Mouse (Mus musculus): ENCODE data around the gene Slc25a30. TPM values are rescaled to one million over a fixed set of nuclear protein-coding genes. Genes with fewer than 3 reads are reported as not detected.
A peak's percentile ranks its signal among the peaks of the same experiment; 100 is the strongest.

The Slc25a30 gene
- polyA plus RNA-seq, 1 experiment: 6.0 TPM

GRCm38 (mm10) chr14:75793110-75793509 is 6.3 kb upstream of the Slc25a30 start:
- no peak for DNase-seq (ENCODE audit: low read depth in 1 of 2, low spot score in 2 of 2)
- no peaks in the 10 kb centered on the region for H3K36me3 ChIP-seq (ENCODE audit: control insufficient read depth, insufficient read depth, low read length)
- no peaks in the 10 kb centered on the region for H3K27me3 ChIP-seq (ENCODE audit: control insufficient read depth, insufficient read depth, low read length)
- TF ChIP-seq CTCF (IDR thresholded peaks at IDR 0.05; ENCODE audit: extremely low read depth, insufficient read depth, insufficient read length, insufficient replicate concordance): no peak
- no peak for TF ChIP-seq POLR2A (IDR thresholded peaks at IDR 0.05; ENCODE audit: low read depth, low read length)
- H3K4me1 ChIP-seq (ENCODE audit: control insufficient read depth, insufficient read depth, insufficient read length): no peaks in the 10 kb centered on the region
- no peak overlapping the region for H3K27ac ChIP-seq (ENCODE audit: insufficient read depth, low read length)
- WGBS: 94% methylated on average over 4 of the region's 4 CpGs
- no peak overlapping the region for H3K4me3 ChIP-seq (ENCODE audit: extremely low read depth, insufficient read depth, insufficient read length)

GRCm38 (mm10) chr14:75791372-75791771 is 4.5 kb upstream of the Slc25a30 start:
- H3K27me3 ChIP-seq (ENCODE audit: control insufficient read depth, insufficient read depth, low read length): no peaks in the 10 kb centered on the region
- no peaks in the 10 kb centered on the region for H3K4me1 ChIP-seq (ENCODE audit: control insufficient read depth, insufficient read depth, insufficient read length)
- WGBS: 86% methylated on average over 3 of the region's 3 CpGs
- H3K27ac ChIP-seq (ENCODE audit: insufficient read depth, low read length): no peak overlapping the region
- no peaks in the 10 kb centered on the region for H3K36me3 ChIP-seq (ENCODE audit: control insufficient read depth, insufficient read depth, low read length)
- H3K4me3 ChIP-seq (ENCODE audit: extremely low read depth, insufficient read depth, insufficient read length): no peak overlapping the region
- TF ChIP-seq POLR2A (IDR thresholded peaks at IDR 0.05; ENCODE audit: low read depth, low read length): no peak
- no peak for TF ChIP-seq CTCF (IDR thresholded peaks at IDR 0.05; ENCODE audit: extremely low read depth, insufficient read depth, insufficient read length, insufficient replicate concordance)
- no peak for DNase-seq (ENCODE audit: low read depth in 1 of 2, low spot score in 2 of 2)

GRCm38 (mm10) chr14:75790411-75790996 is 3.7 kb upstream of the Slc25a30 start:
- 54% methylated on average over 3 of the region's 3 CpGs for WGBS
- Histone ChIP-seq H3K27ac (ENCODE audit: insufficient read depth, low read length) (no peak overlapping the region), H3K4me3 (ENCODE audit: extremely low read depth, insufficient read depth, insufficient read length) (no peak overlapping the region), H3K4me1 (ENCODE audit: control insufficient read depth, insufficient read depth, insufficient read length) (no peaks in the 10 kb centered on the region), H3K36me3 (ENCODE audit: control insufficient read depth, insufficient read depth, low read length) (no peaks in the 10 kb centered on the region), H3K27me3 (ENCODE audit: control insufficient read depth, insufficient read depth, low read length) (no peaks in the 10 kb centered on the region)
- DNase-seq (ENCODE audit: low read depth in 1 of 2, low spot score in 2 of 2): no peak
- no peak for TF ChIP-seq POLR2A (IDR thresholded peaks at IDR 0.05; ENCODE audit: low read depth, low read length)
- no peak for TF ChIP-seq CTCF (IDR thresholded peaks at IDR 0.05; ENCODE audit: extremely low read depth, insufficient read depth, insufficient read length, insufficient replicate concordance)

- no peak overlapping the region for H3K4me3 ChIP-seq (ENCODE audit: extremely low read depth, insufficient read depth, insufficient read length)
- H3K36me3 ChIP-seq (ENCODE audit: control insufficient read depth, insufficient read depth, low read length): no peaks in the 10 kb centered on the region
- no peak for DNase-seq (ENCODE audit: low read depth in 1 of 2, low spot score in 2 of 2)
- H3K27me3 ChIP-seq (ENCODE audit: control insufficient read depth, insufficient read depth, low read length): no peaks in the 10 kb centered on the region
- no peaks in the 10 kb centered on the region for H3K4me1 ChIP-seq (ENCODE audit: control insufficient read depth, insufficient read depth, insufficient read length)
- TF ChIP-seq POLR2A (IDR thresholded peaks at IDR 0.05; ENCODE audit: low read depth, low read length): no peak
- no peak for TF ChIP-seq CTCF (IDR thresholded peaks at IDR 0.05; ENCODE audit: extremely low read depth, insufficient read depth, insufficient read length, insufficient replicate concordance)
- no peak overlapping the region for H3K27ac ChIP-seq (ENCODE audit: insufficient read depth, low read length)
- whole genome bisulfite sequencing: 85% methylated on average over 6 of the region's 6 CpGs
Observed at GRCm38 (mm10) chr14:75789291-75789690, 2.5 kb upstream of the Slc25a30 start.

- DNase-seq (ENCODE audit: low read depth in 1 of 2, low spot score in 2 of 2): no peak
- Histone ChIP-seq H3K36me3 (ENCODE audit: control insufficient read depth, insufficient read depth, low read length) (no peaks in the 10 kb centered on the region), H3K27me3 (ENCODE audit: control insufficient read depth, insufficient read depth, low read length) (no peaks in the 10 kb centered on the region), H3K4me3 (ENCODE audit: extremely low read depth, insufficient read depth, insufficient read length) (no peak overlapping the region), H3K4me1 (ENCODE audit: control insufficient read depth, insufficient read depth, insufficient read length) (no peaks in the 10 kb centered on the region), H3K27ac (ENCODE audit: insufficient read depth, low read length) (no peak overlapping the region)
- TF ChIP-seq POLR2A (IDR thresholded peaks at IDR 0.05; ENCODE audit: low read depth, low read length) (no peak), CTCF (IDR thresholded peaks at IDR 0.05; ENCODE audit: extremely low read depth, insufficient read depth, insufficient read length, insufficient replicate concordance) (no peak)
- WGBS: 30% methylated on average over 7 of the region's 7 CpGs
Observed at GRCm38 (mm10) chr14:75787794-75788175, 948 bp upstream of the Slc25a30 start.

- no peak for TF ChIP-seq POLR2A (IDR thresholded peaks at IDR 0.05; ENCODE audit: low read depth, low read length)
- no peak for TF ChIP-seq CTCF (IDR thresholded peaks at IDR 0.05; ENCODE audit: extremely low read depth, insufficient read depth, insufficient read length, insufficient replicate concordance)
- H3K27me3 ChIP-seq (ENCODE audit: control insufficient read depth, insufficient read depth, low read length): no peaks in the 10 kb centered on the region
- peak; percentile 9 to 43 for DNase-seq (ENCODE audit: low read depth in 1 of 2, low spot score in 2 of 2)
- no peaks in the 10 kb centered on the region for H3K36me3 ChIP-seq (ENCODE audit: control insufficient read depth, insufficient read depth, low read length)
- peak overlapping the region; percentile 85 for H3K27ac ChIP-seq (ENCODE audit: insufficient read depth, low read length)
- no peaks in the 10 kb centered on the region for H3K4me1 ChIP-seq (ENCODE audit: control insufficient read depth, insufficient read depth, insufficient read length)
- peak overlapping the region; percentile 86 for H3K4me3 ChIP-seq (ENCODE audit: extremely low read depth, insufficient read depth, insufficient read length)
- 1% methylated on average over 31 of the region's 31 CpGs for WGBS
Observed at GRCm38 (mm10) chr14:75786424-75786867, 391 bp downstream of the Slc25a30 start.

GRCm38 (mm10) chr14:75779913-75780312 is 6.9 kb downstream of the Slc25a30 start:
- Histone ChIP-seq H3K27me3 (ENCODE audit: control insufficient read depth, insufficient read depth, low read length) (no peaks in the 10 kb centered on the region), H3K4me1 (ENCODE audit: control insufficient read depth, insufficient read depth, insufficient read length) (no peaks in the 10 kb centered on the region), H3K27ac (ENCODE audit: insufficient read depth, low read length) (no peak overlapping the region), H3K36me3 (ENCODE audit: control insufficient read depth, insufficient read depth, low read length) (no peaks in the 10 kb centered on the region; the same call in 1 of the 2 replicates), H3K4me3 (ENCODE audit: extremely low read depth, insufficient read depth, insufficient read length) (no peak overlapping the region)
- no peak for DNase-seq (ENCODE audit: low read depth in 1 of 2, low spot score in 2 of 2)
- 89% methylated on average over 4 of the region's 4 CpGs for WGBS
- TF ChIP-seq CTCF (IDR thresholded peaks at IDR 0.05; ENCODE audit: extremely low read depth, insufficient read depth, insufficient read length, insufficient replicate concordance) (no peak), POLR2A (IDR thresholded peaks at IDR 0.05; ENCODE audit: low read depth, low read length) (no peak)
